Mouse (Mus musculus): ENCODE measurements at regions not wholly inside any gene's neighbourhood (a gene's known extent, or its start where the extent isn't known, plus 50 kb on each side); places are given as distances from the start of the nearest gene placed in this dataset.

- TF ChIP-seq CTCF (IDR thresholded peaks at IDR 0.05) (peak; percentile 55), POLR2A (IDR thresholded peaks at IDR 0.05; ENCODE audit: insufficient read depth, low read depth, low read length) (no peak), EP300 (IDR thresholded peaks at IDR 0.05; ENCODE audit: insufficient read depth, low read depth, low read length) (no peak)
Observed at GRCm38 (mm10) chr13:82039623-82040022, 256.7 kb downstream of the Cetn3 start.

Measured in heart, adult 2 months (tissue).